Comparison of ENCODE assay signal across 9 mouse cellular contexts in the genomic region with DNA sequence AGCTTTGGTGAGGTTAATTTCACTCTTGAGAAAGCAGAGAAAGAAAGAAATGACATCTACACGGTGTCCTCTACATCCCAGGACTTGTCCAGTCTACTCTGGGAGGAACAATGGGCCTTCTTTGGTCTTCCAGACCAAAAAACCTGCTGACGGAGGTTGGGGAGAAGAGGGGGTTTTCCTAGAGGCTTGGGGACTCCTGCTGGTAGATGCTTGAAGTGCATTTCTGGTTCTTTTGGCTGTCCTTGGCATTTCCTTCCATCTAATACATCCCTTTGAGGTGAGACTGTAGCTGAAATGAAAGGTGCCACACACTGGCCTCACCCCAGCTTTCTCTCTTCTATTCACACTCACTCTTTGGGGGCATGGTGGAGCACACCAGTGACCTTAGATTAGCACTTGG. TPM values are rescaled to one million over a fixed set of nuclear protein-coding genes. Genes with fewer than 3 reads are reported as not detected.
DNase-seq lines count a peak whose midpoint lies in the region; ATAC-seq and TF ChIP-seq lines count a peak whose summit lies in the region.
"Had no signal": no experiment of that assay in that cellular context is flagged by ENCODE, and none has a peak within 500 bp of the region (broad histone marks: within the 10 kb centered on the region; RNA-seq: fewer than 3 reads in every experiment).

No protein-coding gene starts in this region.

- TF ChIP-seq CTCF in Patski (IDR thresholded peaks at IDR 0.05) = peak; percentile 39

- H3K4me1 ChIP-seq in midbrain, embryonic 11.5 days (ENCODE audit: control insufficient read depth, insufficient read depth, low read length) = no peaks in the 10 kb centered on the region
- H3K4me1 ChIP-seq in midbrain, embryonic 16.5 days (ENCODE audit: control insufficient read depth, insufficient read depth, low read length) = no peaks in the 10 kb centered on the region
- H3K4me1 ChIP-seq: limb, embryonic 12.5 days had no signal

- no peak for ATAC-seq in frontal cortex, adult (ENCODE audit: low TSS enrichment)
- no peak for ATAC-seq in midbrain, embryonic 11.5 days (ENCODE audit: low FRiP score)
- ATAC-seq in midbrain, embryonic 16.5 days = no peak
- no peak for ATAC-seq in Patski

- H3K9ac ChIP-seq in midbrain, embryonic 11.5 days (ENCODE audit: low read length) = no peak overlapping the region
- no peak overlapping the region for H3K9ac ChIP-seq in midbrain, embryonic 16.5 days (ENCODE audit: low read depth, low read length)
- H3K9ac ChIP-seq: limb, embryonic 12.5 days had no signal

- H3K36me3 ChIP-seq in midbrain, embryonic 11.5 days (ENCODE audit: control insufficient read depth, insufficient read depth, low read length) = no peaks in the 10 kb centered on the region
- H3K36me3 ChIP-seq in midbrain, embryonic 16.5 days (ENCODE audit: control insufficient read depth, insufficient read depth, low read length) = no peaks in the 10 kb centered on the region
- H3K36me3 ChIP-seq: limb, embryonic 12.5 days had no signal

- POLR2A ChIA-PET in Patski (lab: Charles Lee) = no interaction called here

- H3K4me2 ChIP-seq in midbrain, embryonic 11.5 days = no peak overlapping the region
- H3K4me2 ChIP-seq in midbrain, embryonic 16.5 days (ENCODE audit: low read length) = no peak overlapping the region
- H3K4me2 ChIP-seq: limb, embryonic 12.5 days had no signal

- H3K27me3 ChIP-seq in midbrain, embryonic 11.5 days (ENCODE audit: control insufficient read depth, insufficient read depth, low read length) = no peaks in the 10 kb centered on the region
- H3K27me3 ChIP-seq in midbrain, embryonic 16.5 days (ENCODE audit: control insufficient read depth, insufficient read depth, low read depth, low read length) = no peaks in the 10 kb centered on the region
- H3K27me3 ChIP-seq in Patski = peaks cover 13% of the 10 kb centered on the region
- H3K27me3 ChIP-seq: limb, embryonic 12.5 days had no signal

- H3K27ac ChIP-seq in midbrain, embryonic 11.5 days (ENCODE audit: low read depth, low read length) = no peak overlapping the region
- no peak overlapping the region for H3K27ac ChIP-seq in midbrain, embryonic 16.5 days (ENCODE audit: low read length)
- H3K27ac ChIP-seq: limb, embryonic 12.5 days had no signal

- H3K9me3 ChIP-seq in midbrain, embryonic 11.5 days (ENCODE audit: control insufficient read depth, low read length) = no peaks in the 10 kb centered on the region; the same call in 1 of the 2 replicates
- no peaks in the 10 kb centered on the region for H3K9me3 ChIP-seq in midbrain, embryonic 16.5 days (replicated peaks; ENCODE audit: control insufficient read depth, low read length, poor library complexity, severe bottlenecking)
- H3K9me3 ChIP-seq: limb, embryonic 12.5 days had no signal

- WGBS in midbrain, embryonic 11.5 days = 30% methylated on average over 2 of the region's 2 CpGs
- 36% methylated on average over 2 of the region's 2 CpGs for WGBS in midbrain, embryonic 16.5 days

- H3K4me3 ChIP-seq in midbrain, embryonic 11.5 days (ENCODE audit: low read depth, low read length) = no peak overlapping the region
- no peak overlapping the region for H3K4me3 ChIP-seq in midbrain, embryonic 16.5 days (ENCODE audit: low read depth, low read length)
- H3K4me3 ChIP-seq: limb, embryonic 12.5 days had no signal

- DNase-seq in frontal cortex, postnatal 36 days (ENCODE audit: low spot score in 2 of 2) = peak; percentile 19 to 41
- DNase-seq in midbrain, embryonic 11.5 days (ENCODE audit: low spot score, missing footprints) = peak; percentile 86
- DNase-seq in Patski (ENCODE audit: low read depth, low spot score) = no peak
- DNase-seq in forelimb bud, embryonic 11.5 days (ENCODE audit: low read depth, low spot score) = peak; percentile 29
- peak; percentile 33 for DNase-seq in yolk sac, embryonic 10.5 days (ENCODE audit: low spot score)
- no peak for DNase-seq in neural tube, embryonic 10.5 days (ENCODE audit: extremely low spot score, low spot score)

- in situ Hi-C loops in Patski (cut with MboI; ENCODE audit: low pct_unique_long_range_greater_than_20kb) = no loop called here

- CTCF ChIA-PET in Patski (lab: Charles Lee) = no interaction called here

RNA-seq across cellular contexts. Expression of gene Rps24, which starts 57.1 kb away (rescaled TPM):
- 1,094 and 1,112 TPM in 2 replicates for polyA plus RNA-seq in midbrain, embryonic 11.5 days (2014; fragmentation: Nextera tagmentation; extraction: Ambion mirVana)
- 498 and 513 TPM in 2 replicates for polyA plus RNA-seq in midbrain, embryonic 16.5 days (2015; fragmentation: Nextera tagmentation; extraction: Ambion mirVana)
- 1,624 TPM for polyA plus RNA-seq in Patski (2021)

RNA-seq across cellular contexts. Expression of gene Polr3a, which starts 57.2 kb away (rescaled TPM):
- polyA plus RNA-seq in midbrain, embryonic 11.5 days (2014; fragmentation: Nextera tagmentation; extraction: Ambion mirVana) = 17.6 and 17.9 TPM in 2 replicates
- polyA plus RNA-seq in midbrain, embryonic 16.5 days (2015; fragmentation: Nextera tagmentation; extraction: Ambion mirVana) = 17.9 and 18.9 TPM in 2 replicates
- polyA plus RNA-seq in Patski (2021) = 22.6 TPM

Comparison
In these comparisons a context has a peak if more than half of its experiments do, and no peak if none do; other contexts are left out.
1. DNase-seq: peak in frontal cortex, postnatal 36 days (2 of 2), midbrain, embryonic 11.5 days (single experiment), forelimb bud, embryonic 11.5 days (single experiment) and yolk sac, embryonic 10.5 days (single experiment); none in Patski (single experiment) and neural tube, embryonic 10.5 days (single experiment).